ENCODE assay signal across 8 mouse cellular contexts in the genomic region with DNA sequence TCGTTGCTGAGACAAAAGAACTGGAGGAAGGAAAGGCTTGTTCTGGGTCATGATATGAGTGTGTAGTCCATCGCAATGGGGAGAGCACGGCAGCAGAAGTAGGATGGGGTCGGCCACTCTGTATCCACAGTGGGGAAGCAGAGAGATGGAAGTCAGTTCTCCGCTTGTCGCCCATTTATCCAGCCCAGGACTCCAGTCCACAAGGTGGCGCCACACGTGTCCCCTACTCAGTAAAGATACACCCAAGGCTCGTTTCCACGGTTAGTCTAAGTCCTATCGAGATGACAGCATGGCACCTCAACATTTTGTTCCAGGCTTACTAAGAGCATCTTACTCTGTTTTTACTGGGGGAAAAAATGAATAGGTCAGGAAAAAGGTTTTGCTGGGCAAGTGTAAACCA. TPM values are rescaled to one million over a fixed set of nuclear protein-coding genes. Genes with fewer than 3 reads are reported as not detected.
DNase-seq lines count a peak whose midpoint lies in the region; ATAC-seq and TF ChIP-seq lines count a peak whose summit lies in the region.
"Had no signal": no experiment of that assay in that cellular context is flagged by ENCODE, and none has a peak within 500 bp of the region (broad histone marks: within the 10 kb centered on the region; RNA-seq: fewer than 3 reads in every experiment).

No protein-coding gene starts in this region.

- no peak for DNase-seq in kidney, postnatal 0 days (ENCODE audit: low spot score)
- DNase-seq in MEL (ENCODE audit: low read depth, low spot score): no peak
- peak; percentile 71 for DNase-seq in lung, postnatal 36 days
- no peak for DNase-seq in midbrain, embryonic 11.5 days (ENCODE audit: low spot score, missing footprints)
- DNase-seq in yolk sac, embryonic 10.5 days (ENCODE audit: low spot score): no peak

- H3K4me1 ChIP-seq in kidney, postnatal 0 days (replicated peaks; ENCODE audit: insufficient read depth, low read length): no peaks in the 10 kb centered on the region
- H3K4me1 ChIP-seq in kidney, embryonic 16.5 days (ENCODE audit: insufficient read depth, low read length): no peaks in the 10 kb centered on the region
- H3K4me1 ChIP-seq in E14TG2a.4 (replicated peaks; ENCODE audit: low read depth, low read length) (peaks cover 22% of the 10 kb centered on the region), MEL (ENCODE audit: control insufficient read depth in 1 of 2, insufficient read depth in 2 of 2, low read length in 2 of 2) (no peaks in the 10 kb centered on the region)
- no peaks in the 10 kb centered on the region for H3K4me1 ChIP-seq in midbrain, embryonic 11.5 days (ENCODE audit: control insufficient read depth, insufficient read depth, low read length)

- TF ChIP-seq POLR2A in MEL (IDR thresholded peaks at IDR 0.05; ENCODE audit: control insufficient read depth in 1 of 2, insufficient read depth in 1 of 2, low read depth in 1 of 2, low read length in 2 of 2, poor library complexity in 1 of 2): no peak

- no peak overlapping the region for H3K4me3 ChIP-seq in kidney, postnatal 0 days (replicated peaks; ENCODE audit: low read depth, low read length)
- H3K4me3 ChIP-seq in kidney, embryonic 16.5 days (ENCODE audit: low read length): no peak overlapping the region
- H3K4me3 ChIP-seq in E14TG2a.4 (replicated peaks; ENCODE audit: low read length) (no peak overlapping the region), MEL (ENCODE audit: control insufficient read depth in 1 of 2, insufficient read depth in 1 of 2, low read depth in 2 of 2, low read length in 2 of 2) (no peak overlapping the region)
- no peak overlapping the region for H3K4me3 ChIP-seq in midbrain, embryonic 11.5 days (ENCODE audit: low read depth, low read length)

- TF ChIP-seq CTCF in kidney, postnatal 0 days (IDR thresholded peaks at IDR 0.05; ENCODE audit: low read depth): peak; percentile 48
- peak; percentile 65 for TF ChIP-seq CTCF in E14TG2a.4 (conservative IDR thresholded peaks at IDR 0.05; ENCODE audit: low read length)
- TF ChIP-seq CTCF in MEL (IDR thresholded peaks at IDR 0.05 in 2 of 3, conservative IDR thresholded peaks at IDR 0.05 in 1 of 3; ENCODE audit: control insufficient read depth in 1 of 3, insufficient read depth in 1 of 3, low read depth in 2 of 3, low read length in 3 of 3, poor library complexity in 1 of 3, severe bottlenecking in 1 of 3): peak in 2 of 3 experiments; percentile 10 to 34; a peak in 2 of 6 replicates

- no peak overlapping the region for H3K9ac ChIP-seq in kidney, postnatal 0 days (ENCODE audit: low read depth, low read length)
- H3K9ac ChIP-seq in kidney, embryonic 16.5 days (replicated peaks; ENCODE audit: low read length): no peak overlapping the region
- H3K9ac ChIP-seq in MEL (ENCODE audit: control insufficient read depth, low read depth, low read length, poor library complexity, severe bottlenecking): no peak overlapping the region
- H3K9ac ChIP-seq in midbrain, embryonic 11.5 days (ENCODE audit: low read length): no peak overlapping the region

- TF ChIP-seq EP300 in MEL (IDR thresholded peaks at IDR 0.05; ENCODE audit: low read depth in 1 of 2, low read length in 2 of 2): no peak

- TF ChIP-seq RAD21 in MEL (IDR thresholded peaks at IDR 0.05; ENCODE audit: low read depth, low read length): no peak

- H3K79me2 ChIP-seq in MEL (ENCODE audit: control insufficient read depth, insufficient read depth, low read length, poor library complexity): no peaks in the 10 kb centered on the region

- WGBS in kidney, postnatal 0 days: 82% methylated on average over 11 of the region's 11 CpGs
- WGBS in kidney, embryonic 16.5 days: 80% methylated on average over 11 of the region's 11 CpGs
- WGBS in midbrain, embryonic 11.5 days: 85% methylated on average over 11 of the region's 11 CpGs

- H3K9me3 ChIP-seq in kidney, postnatal 0 days (replicated peaks; ENCODE audit: low read length): no peaks in the 10 kb centered on the region
- H3K9me3 ChIP-seq in kidney, embryonic 16.5 days (ENCODE audit: low read length): 0 out of 2 replicates have a peak, but pooled peaks cover 4% of the 10 kb centered on the region
- H3K9me3 ChIP-seq in E14TG2a.4 (ENCODE audit: low read length) (peaks cover 3% of the 10 kb centered on the region; the same call in 1 of the 2 replicates), MEL (replicated peaks; ENCODE audit: insufficient read depth, low read length) (no peaks in the 10 kb centered on the region)
- H3K9me3 ChIP-seq in midbrain, embryonic 11.5 days (ENCODE audit: control insufficient read depth, low read length): no peaks in the 10 kb centered on the region

- ATAC-seq in kidney, postnatal 0 days (replicated peaks; ENCODE audit: low FRiP score, low read depth): no peak
- ATAC-seq in kidney, embryonic 16.5 days (ENCODE audit: low FRiP score, low TSS enrichment): no peak
- ATAC-seq in midbrain, embryonic 11.5 days (ENCODE audit: low FRiP score): no peak

- no peak overlapping the region for H3K27ac ChIP-seq in kidney, postnatal 0 days
- no peak overlapping the region for H3K27ac ChIP-seq in kidney, embryonic 16.5 days (ENCODE audit: low read length)
- H3K27ac ChIP-seq in MEL (ENCODE audit: control insufficient read depth, low read depth, low read length): no peak overlapping the region
- H3K27ac ChIP-seq in midbrain, embryonic 11.5 days (ENCODE audit: low read depth, low read length): no peak overlapping the region

- H3K4me2 ChIP-seq in kidney, postnatal 0 days (ENCODE audit: low read length): no peak overlapping the region
- H3K4me2 ChIP-seq in kidney, embryonic 16.5 days (replicated peaks; ENCODE audit: low read depth, low read length): no peak overlapping the region
- no peak overlapping the region for H3K4me2 ChIP-seq in midbrain, embryonic 11.5 days

- H3K36me3 ChIP-seq in kidney, postnatal 0 days (ENCODE audit: insufficient read depth, low read length): no peaks in the 10 kb centered on the region
- H3K36me3 ChIP-seq in kidney, embryonic 16.5 days (ENCODE audit: insufficient read depth, low read length): no peaks in the 10 kb centered on the region
- H3K36me3 ChIP-seq in E14TG2a.4 (ENCODE audit: insufficient read depth, low read length) (no peaks in the 10 kb centered on the region), MEL (ENCODE audit: control insufficient read depth in 1 of 2, insufficient read depth in 2 of 2, low read length in 2 of 2) (no peaks in the 10 kb centered on the region)
- no peaks in the 10 kb centered on the region for H3K36me3 ChIP-seq in midbrain, embryonic 11.5 days (ENCODE audit: control insufficient read depth, insufficient read depth, low read length)

- no peaks in the 10 kb centered on the region for H3K27me3 ChIP-seq in kidney, postnatal 0 days (ENCODE audit: insufficient read depth, low read length)
- H3K27me3 ChIP-seq in kidney, embryonic 16.5 days (ENCODE audit: insufficient read depth, low read length): no peaks in the 10 kb centered on the region
- H3K27me3 ChIP-seq in E14TG2a.4 (ENCODE audit: insufficient read depth, low read length) (0 out of 2 replicates have a peak, but pooled peaks cover 6% of the 10 kb centered on the region), MEL (ENCODE audit: control insufficient read depth in 1 of 2, insufficient read depth in 2 of 2, low read length in 2 of 2) (no peaks in the 10 kb centered on the region)
- no peaks in the 10 kb centered on the region; the same call in 1 of the 2 replicates for H3K27me3 ChIP-seq in midbrain, embryonic 11.5 days (ENCODE audit: control insufficient read depth, insufficient read depth, low read length)

TF ChIP-seq in MEL, 35 proteins besides CTCF, POLR2A, EP300 and RAD21:
- TF ChIP-seq SMC3 (IDR thresholded peaks at IDR 0.05; ENCODE audit: low read depth, low read length) (peak; percentile 20; the same call in 1 of the 2 replicates), ZC3H11A (IDR thresholded peaks at IDR 0.05; ENCODE audit: low read depth, low read length) (no peak)

RNA-seq across cellular contexts. Expression of gene Pfdn4, which starts 20.0 kb away (rescaled TPM):
- 105 and 113 TPM in 2 replicates for polyA plus RNA-seq in kidney, postnatal 0 days (2015; fragmentation: Nextera tagmentation; extraction: Ambion mirVana)
- 56.4 and 74.0 TPM in 2 replicates for polyA plus RNA-seq in kidney, embryonic 16.5 days (2015; fragmentation: Nextera tagmentation; extraction: Ambion mirVana)
- 70.9 and 75.7 TPM in 2 replicates for total RNA-seq in MEL (2012; rRNA removed)
- 10 to 100 TPM in 1 of 2 experiments, not detected in 1; 60.5 TPM for polyA plus RNA-seq in MEL (2012; ENCODE audit: insufficient read depth in 1 of 2, insufficient read length in 2 of 2, low read depth in 1 of 2, low replicate concordance in 2 of 2, missing spikeins in 1 of 2)
- 118 and 138 TPM in 2 replicates for polyA plus RNA-seq in midbrain, embryonic 11.5 days (2014; fragmentation: Nextera tagmentation; extraction: Ambion mirVana)

RNA-seq across cellular contexts. Expression of gene Cyp24a1, which starts 20.7 kb away (rescaled TPM):
- 7.4 TPM in 2 replicates for polyA plus RNA-seq in kidney, postnatal 0 days (2015; fragmentation: Nextera tagmentation; extraction: Ambion mirVana)
- 3.2 and 4.0 TPM in 2 replicates for polyA plus RNA-seq in kidney, embryonic 16.5 days (2015; fragmentation: Nextera tagmentation; extraction: Ambion mirVana)
- total RNA-seq in MEL (2012; rRNA removed): not detected in 2 replicates
- polyA plus RNA-seq in MEL (2012; ENCODE audit: insufficient read depth in 1 of 2, insufficient read length in 2 of 2, low read depth in 1 of 2, low replicate concordance in 2 of 2, missing spikeins in 1 of 2): under 1 TPM in 1 of 2 experiments, not detected in 1; 0.01 TPM
- polyA plus RNA-seq in midbrain, embryonic 11.5 days (2014; fragmentation: Nextera tagmentation; extraction: Ambion mirVana): 0.05 and 0.07 TPM in 2 replicates
- polyA plus RNA-seq: forebrain, embryonic 11.5 days had no signal

RNA-seq across cellular contexts. Expression of gene Bcas1, which starts 48.6 kb away (rescaled TPM):
- polyA plus RNA-seq in kidney, postnatal 0 days (2015; fragmentation: Nextera tagmentation; extraction: Ambion mirVana): 0.61 and 0.94 TPM in 2 replicates
- 0.66 and 1.0 TPM in 2 replicates for polyA plus RNA-seq in kidney, embryonic 16.5 days (2015; fragmentation: Nextera tagmentation; extraction: Ambion mirVana)
- 0.20 and 0.35 TPM in 2 replicates for total RNA-seq in MEL (2012; rRNA removed)
- under 1 TPM in 1 of 2 experiments, not detected in 1; 0.13 TPM for polyA plus RNA-seq in MEL (2012; ENCODE audit: insufficient read depth in 1 of 2, insufficient read length in 2 of 2, low read depth in 1 of 2, low replicate concordance in 2 of 2, missing spikeins in 1 of 2)
- polyA plus RNA-seq in midbrain, embryonic 11.5 days (2014; fragmentation: Nextera tagmentation; extraction: Ambion mirVana): 2.4 and 2.7 TPM in 2 replicates
